Mouse (Mus musculus) limb, embryonic 15.5 days (tissue): ENCODE measurements at regions not wholly inside any gene's neighbourhood (a gene's known extent, or its start where the extent isn't known, plus 50 kb on each side); places are given as distances from the start of the nearest gene placed in this dataset.

Experiments used
- ATAC-seq: fragments of 200-750 bp; cut with Nextera tagmentation; 2 replicates; pipeline ENCODE4 v1.8.0; 2017; ENCODE audit warnings: low read depth, moderate TSS enrichment; ENCODE audit not compliant: insufficient number of reproducible peaks, low FRiP score, low TSS enrichment
- H3K27ac ChIP-seq: fragments of 300-500 bp; sonication (generic); 2 replicates; pipeline ENCODE4 v1.5.1; 2015; ENCODE audit warnings: moderate library complexity, mild to moderate bottlenecking, inconsistent platforms
- H3K27me3 ChIP-seq: fragments of 300-500 bp; sonication (generic); 2 replicates; pipeline ENCODE4 v1.6.1; 2015; ENCODE audit warnings: inconsistent platforms
- H3K36me3 ChIP-seq: fragments of 300-500 bp; sonication (generic); 2 replicates; pipeline ENCODE4 v1.6.1; 2015; ENCODE audit warnings: inconsistent platforms
- H3K4me1 ChIP-seq: fragments of 300-500 bp; sonication (generic); 2 replicates; pipeline ENCODE4 v1.6.1; 2015; ENCODE audit warnings: inconsistent platforms
- H3K4me2 ChIP-seq: fragments of 300-500 bp; sonication (generic); 2 replicates; pipeline ENCODE4 v1.6.1; 2015; ENCODE audit warnings: mild to moderate bottlenecking, inconsistent platforms
- H3K4me3 ChIP-seq: fragments of 300-500 bp; sonication (generic); 2 replicates; pipeline ENCODE4 v1.5.1; 2015; ENCODE audit warnings: mild to moderate bottlenecking, inconsistent platforms
- H3K9ac ChIP-seq: fragments of 300-500 bp; sonication (generic); 2 replicates; pipeline ENCODE4 v1.6.1; 2015; ENCODE audit warnings: inconsistent platforms
- H3K9me3 ChIP-seq: fragments of 300-500 bp; sonication (generic); 2 replicates; pipeline ENCODE4 v1.6.1; 2016; ENCODE audit warnings: inconsistent platforms
- WGBS: fragments of 180-500 bp; shearing (Covaris S2); methylation state at CpG from one replicate; pipeline ENCODE4 v1.1.7; 2015; 5-methylcytosine and 5-hydroxymethylcytosine counted together

GRCm38 (mm10) chr5:128550736-128551135, 49.9 kb upstream of the Fzd10 start:
- WGBS, result 43% methylated on average over 3 of the region's 3 CpGs
- Histone ChIP-seq H3K36me3 (no peaks in the 10 kb centered on the region), H3K4me2 (no peak overlapping the region), H3K4me1 (peaks cover 12% of the 10 kb centered on the region), H3K27me3 (peaks cover 10% of the 10 kb centered on the region; the same call in 1 of the 2 replicates), H3K4me3 (no peak overlapping the region), H3K9ac (no peak overlapping the region), H3K9me3 (no peaks in the 10 kb centered on the region), H3K27ac (no peak overlapping the region)
- ATAC-seq, result no peak

- Histone ChIP-seq H3K4me2 (no peak overlapping the region), H3K9ac (no peak overlapping the region), H3K36me3 (no peaks in the 10 kb centered on the region), H3K9me3 (no peaks in the 10 kb centered on the region), H3K27ac (no peak overlapping the region), H3K4me1 (peaks cover 12% of the 10 kb centered on the region), H3K4me3 (no peak overlapping the region), H3K27me3 (peaks cover 10% of the 10 kb centered on the region; the same call in 1 of the 2 replicates)
- WGBS, result 88% methylated on average over 11 of the region's 11 CpGs
- ATAC-seq, result no peak
These were observed 50.8 kb upstream of the Fzd10 start for GRCm38 (mm10) chr5:128549811-128550210.

GRCm38 (mm10) chr5:128542049-128542448, 58.6 kb upstream of the Fzd10 start:
- 0 out of 2 replicates have a peak, but pooled peaks have one; percentile 15 for ATAC-seq
- H3K27me3 ChIP-seq, result 0 out of 2 replicates have a peak, but pooled peaks cover 5% of the 10 kb centered on the region
- no peaks in the 10 kb centered on the region for H3K36me3 ChIP-seq
- no peaks in the 10 kb centered on the region for H3K9me3 ChIP-seq
- WGBS, result 15% methylated on average over 10 of the region's 10 CpGs
- no peak overlapping the region for H3K4me3 ChIP-seq
- no peak overlapping the region for H3K9ac ChIP-seq
- 0 out of 2 replicates have a peak overlapping the region, but pooled peaks have one; percentile 17 for H3K4me2 ChIP-seq
- no peak overlapping the region for H3K27ac ChIP-seq
- H3K4me1 ChIP-seq, result peaks cover 12% of the 10 kb centered on the region

- 79% methylated on average over 5 of the region's 5 CpGs for WGBS
- Histone ChIP-seq H3K4me2 (no peak overlapping the region), H3K4me1 (peaks cover 19% of the 10 kb centered on the region), H3K27me3 (0 out of 2 replicates have a peak, but pooled peaks cover 5% of the 10 kb centered on the region), H3K36me3 (no peaks in the 10 kb centered on the region), H3K9ac (no peak overlapping the region), H3K27ac (no peak overlapping the region), H3K4me3 (no peak overlapping the region), H3K9me3 (no peaks in the 10 kb centered on the region)
- no peak for ATAC-seq
These were observed 62.0 kb upstream of the Fzd10 start for GRCm38 (mm10) chr5:128538646-128539045.

GRCm38 (mm10) chr5:128537218-128537617, 63.4 kb upstream of the Fzd10 start:
- Histone ChIP-seq H3K4me1 (peaks cover 17% of the 10 kb centered on the region), H3K9ac (no peak overlapping the region), H3K27me3 (0 out of 2 replicates have a peak, but pooled peaks cover 5% of the 10 kb centered on the region), H3K4me2 (peak overlapping the region; percentile 36), H3K36me3 (no peaks in the 10 kb centered on the region), H3K4me3 (peak overlapping the region; percentile 15; the same call in 1 of the 2 replicates), H3K9me3 (no peaks in the 10 kb centered on the region), H3K27ac (no peak overlapping the region)
- ATAC-seq, result no peak
- 51% methylated on average over 12 of the region's 12 CpGs for WGBS

- WGBS, result 10% methylated on average over 8 of the region's 8 CpGs
- no peak overlapping the region for H3K27ac ChIP-seq
- peaks cover 9% of the 10 kb centered on the region for H3K4me1 ChIP-seq
- no peak overlapping the region for H3K9ac ChIP-seq
- H3K9me3 ChIP-seq, result no peaks in the 10 kb centered on the region
- H3K4me3 ChIP-seq, result peak overlapping the region; percentile 15; the same call in 1 of the 2 replicates
- ATAC-seq, result no peak
- H3K36me3 ChIP-seq, result no peaks in the 10 kb centered on the region
- 0 out of 2 replicates have a peak, but pooled peaks cover 5% of the 10 kb centered on the region for H3K27me3 ChIP-seq
- H3K4me2 ChIP-seq, result peak overlapping the region; percentile 36
These were observed 64.3 kb upstream of the Fzd10 start for GRCm38 (mm10) chr5:128536393-128536792.

GRCm38 (mm10) chr5:128527241-128527640, 73.4 kb upstream of the Fzd10 start:
- no peak for ATAC-seq
- peaks cover 10% of the 10 kb centered on the region for H3K4me1 ChIP-seq
- H3K9me3 ChIP-seq, result no peaks in the 10 kb centered on the region
- H3K4me3 ChIP-seq, result no peak overlapping the region
- H3K9ac ChIP-seq, result no peak overlapping the region
- H3K36me3 ChIP-seq, result no peaks in the 10 kb centered on the region
- no peak overlapping the region for H3K4me2 ChIP-seq
- no peaks in the 10 kb centered on the region for H3K27me3 ChIP-seq
- 46% methylated on average over 7 of the region's 9 CpGs for WGBS
- H3K27ac ChIP-seq, result no peak overlapping the region

GRCm38 (mm10) chr5:128526432-128526831, 74.2 kb upstream of the Fzd10 start:
- no peaks in the 10 kb centered on the region for H3K36me3 ChIP-seq
- no peak overlapping the region for H3K4me2 ChIP-seq
- WGBS, result 62% methylated on average over 5 of the region's 5 CpGs
- no peaks in the 10 kb centered on the region for H3K27me3 ChIP-seq
- no peak overlapping the region for H3K4me3 ChIP-seq
- H3K9me3 ChIP-seq, result no peaks in the 10 kb centered on the region
- no peak overlapping the region for H3K27ac ChIP-seq
- no peak overlapping the region for H3K9ac ChIP-seq
- H3K4me1 ChIP-seq, result peaks cover 10% of the 10 kb centered on the region
- ATAC-seq, result no peak

GRCm38 (mm10) chr5:128524377-128525280, 76.0 kb upstream of the Fzd10 start:
- WGBS, result 22% methylated on average over 26 of the region's 26 CpGs
- no peak overlapping the region for H3K9ac ChIP-seq
- ATAC-seq, result no peak
- H3K9me3 ChIP-seq, result no peaks in the 10 kb centered on the region
- H3K27ac ChIP-seq, result no peak overlapping the region
- no peak overlapping the region for H3K4me2 ChIP-seq
- no peak overlapping the region for H3K4me3 ChIP-seq
- peaks cover 10% of the 10 kb centered on the region for H3K4me1 ChIP-seq
- H3K27me3 ChIP-seq, result no peaks in the 10 kb centered on the region; the same call in 1 of the 2 replicates
- no peaks in the 10 kb centered on the region for H3K36me3 ChIP-seq

GRCm38 (mm10) chr5:128522667-128523066, 78.0 kb upstream of the Fzd10 start:
- Histone ChIP-seq H3K4me3 (no peak overlapping the region), H3K4me1 (peaks cover 16% of the 10 kb centered on the region), H3K9ac (no peak overlapping the region), H3K27ac (no peak overlapping the region), H3K9me3 (no peaks in the 10 kb centered on the region), H3K36me3 (no peaks in the 10 kb centered on the region), H3K27me3 (no peaks in the 10 kb centered on the region; the same call in 1 of the 2 replicates), H3K4me2 (no peak overlapping the region)
- ATAC-seq, result no peak
- 29% methylated on average over 5 of the region's 5 CpGs for WGBS

GRCm38 (mm10) chr5:128517336-128517735, 83.3 kb upstream of the Fzd10 start:
- Histone ChIP-seq H3K4me2 (no peak overlapping the region), H3K36me3 (no peaks in the 10 kb centered on the region), H3K4me1 (peaks cover 6% of the 10 kb centered on the region; the same call in 1 of the 2 replicates), H3K9me3 (no peaks in the 10 kb centered on the region), H3K4me3 (no peak overlapping the region), H3K9ac (no peak overlapping the region), H3K27ac (no peak overlapping the region), H3K27me3 (no peaks in the 10 kb centered on the region; the same call in 1 of the 2 replicates)
- 50% methylated on average over 8 of the region's 8 CpGs for WGBS
- no peak for ATAC-seq

GRCm38 (mm10) chr5:128515343-128515742, 82.5 kb upstream of the Tmem132d start:
- Histone ChIP-seq H3K36me3 (no peaks in the 10 kb centered on the region), H3K4me2 (no peak overlapping the region), H3K4me3 (no peak overlapping the region), H3K27ac (no peak overlapping the region), H3K9me3 (no peaks in the 10 kb centered on the region), H3K9ac (no peak overlapping the region), H3K4me1 (peaks cover 6% of the 10 kb centered on the region; the same call in 1 of the 2 replicates), H3K27me3 (no peaks in the 10 kb centered on the region; the same call in 1 of the 2 replicates)
- no peak for ATAC-seq
- 0% methylated on average over 2 of the region's 2 CpGs for WGBS
